Mouse (Mus musculus) bone marrow macrophage, adult 2 months (primary cell): ENCODE measurements around the gene 9930104L06Rik. TPM values are rescaled to one million over a fixed set of nuclear protein-coding genes. Genes with fewer than 3 reads are reported as not detected.
"Not testable (repeated sequence)": the region's sequence is repeated elsewhere in the genome, so short reads cannot be mapped to it uniquely, and the experiment has no call there.

Experiments used
- H3K27ac ChIP-seq: 2 replicates; pipeline ENCODE4 v1.5.1; 2012; ENCODE audit warnings: low read depth, low read length; ENCODE audit not compliant: insufficient read depth
- H3K4me1 ChIP-seq: 2 replicates; pipeline ENCODE4 v1.6.1; 2012; ENCODE audit warnings: low read length; ENCODE audit not compliant: control insufficient read depth, insufficient read depth
- H3K4me3 ChIP-seq: 2 replicates; pipeline ENCODE4 v1.5.1; 2012; ENCODE audit warnings: mild to moderate bottlenecking, low read length, moderate library complexity; ENCODE audit not compliant: insufficient read depth
- CTCF ChIP-seq: IDR thresholded peaks from 2 replicates; pipeline ENCODE4 v1.5.1; 2012; ENCODE audit warnings: low read depth, mild to moderate bottlenecking, low read length, moderate library complexity
- POLR2A ChIP-seq: IDR thresholded peaks from 2 replicates; pipeline ENCODE4 v1.6.1; 2012; ENCODE audit warnings: mild to moderate bottlenecking, low read depth, low read length, borderline replicate concordance
- polyA plus RNA-seq: library from polyadenylated mRNA; stranded (reverse); fragments of >200 nt; gene quantifications from 2 replicates; pipeline ENCODE4 v1.2.4, GENCODE M21; 2012; ENCODE audit not compliant: missing spikeins, insufficient read depth, insufficient read length

The 9930104L06Rik gene
- polyA plus RNA-seq, 1 experiment = 11.2 TPM

DNA sequence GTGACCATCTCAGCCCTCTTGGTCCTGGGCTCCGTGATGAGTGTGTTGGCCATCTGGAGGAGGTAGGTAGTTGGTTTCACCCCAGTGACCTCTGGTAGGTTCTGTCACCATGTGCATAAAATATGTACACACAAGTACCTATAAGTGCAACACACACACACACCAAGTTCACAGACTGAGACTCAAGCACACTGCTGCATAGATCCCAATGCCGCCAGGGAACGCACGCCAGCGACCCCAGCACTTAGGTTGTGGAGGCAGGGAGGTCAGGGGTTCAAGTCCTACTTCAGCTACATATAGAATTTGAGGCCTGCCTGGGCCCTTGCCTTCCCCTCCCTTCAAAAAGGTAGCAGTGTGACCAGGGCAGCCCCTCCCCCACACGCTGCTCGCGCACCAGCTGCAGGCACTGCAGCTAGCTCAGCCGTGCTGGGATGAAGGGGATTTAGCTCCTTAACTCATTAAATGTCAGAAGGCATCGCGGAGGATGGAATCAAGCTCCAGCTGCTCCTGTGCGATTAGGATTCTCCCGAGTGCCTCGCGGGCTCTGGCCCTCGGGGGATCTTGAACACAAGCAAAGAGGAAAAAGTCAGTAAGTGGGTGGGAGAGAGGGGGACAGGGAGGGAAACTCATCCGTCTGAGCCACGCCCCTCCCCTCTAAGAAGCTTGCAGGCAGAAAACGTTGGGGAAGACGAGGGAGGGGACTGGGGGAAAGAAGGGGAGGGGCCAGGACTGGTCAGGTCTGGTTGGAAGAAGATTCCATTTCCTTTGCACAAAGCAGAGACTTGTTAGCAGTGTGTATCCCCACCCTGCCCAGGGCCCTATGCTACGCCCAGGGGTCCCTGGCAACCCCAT lies 30.7 kb upstream of the 9930104L06Rik start:
- TF ChIP-seq POLR2A = no peak
- TF ChIP-seq CTCF = no peak
- Histone ChIP-seq H3K27ac (no peak overlapping the region), H3K4me1 (peaks cover 4% of the 10 kb centered on the region), H3K4me3 (no peak overlapping the region)

GRCm38 (mm10) chr4:124928102-124928501 lies 8.7 kb upstream of the 9930104L06Rik start:
- no peak overlapping the region for H3K27ac ChIP-seq
- H3K4me3 ChIP-seq = no peak overlapping the region

DNA sequence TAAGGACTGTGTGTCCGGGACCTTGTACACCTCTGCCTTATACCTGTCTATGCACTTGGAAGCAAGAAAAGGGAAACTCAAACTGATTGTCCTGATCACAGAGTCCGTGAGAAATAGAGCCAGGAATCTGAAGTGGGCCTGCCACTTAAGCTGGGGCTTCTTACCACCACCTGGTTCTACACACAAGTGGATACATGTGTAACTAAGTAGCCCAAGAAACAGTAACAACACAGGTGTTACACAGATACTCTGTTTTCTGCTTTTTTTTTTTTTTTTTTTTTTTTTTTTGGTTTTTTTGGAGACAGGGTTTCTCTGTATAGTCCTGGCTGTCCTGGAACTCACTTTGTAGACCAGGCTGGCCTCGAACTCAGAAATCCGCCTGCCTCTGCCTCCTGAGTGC lies 2.4 kb downstream of the 9930104L06Rik start, which contains the start of gene Cdca8:
Gene Cdca8 (minus strand): TSS at position 101 of the 400 bp plus-strand sequence.
- not testable (repeated sequence) for H3K4me1 ChIP-seq, H3K27ac ChIP-seq
- H3K4me3 ChIP-seq = 0 out of 2 replicates have a peak within 1 kb of the TSS, but pooled peaks have one; percentile 10

More at GRCm38 (mm10) chr4:124928102-124928501, 8.7 kb upstream of the 9930104L06Rik start:
- H3K4me1 ChIP-seq = peaks cover 26% of the 10 kb centered on the region
- TF ChIP-seq CTCF (no peak), POLR2A (no peak)

DNA sequence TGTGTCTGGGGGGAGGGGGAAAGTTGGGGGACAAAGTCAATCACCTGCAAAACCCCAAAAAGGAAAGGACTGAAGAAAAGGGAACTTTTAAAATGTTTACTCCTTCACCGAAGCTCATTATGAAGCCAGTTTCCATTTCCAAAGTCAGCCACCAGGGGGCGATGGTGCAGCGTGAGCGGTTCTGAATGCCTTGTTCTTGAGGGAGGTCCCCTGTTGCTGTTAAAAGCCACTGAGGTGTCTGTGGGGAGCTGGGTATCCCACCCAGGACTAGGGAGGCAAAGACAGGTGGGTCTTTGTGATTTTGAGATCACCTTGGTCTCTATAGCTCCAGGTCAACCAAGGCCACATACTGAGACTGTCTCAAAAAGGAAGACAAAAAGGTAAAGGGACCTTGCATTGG lies 6.2 kb downstream of the 9930104L06Rik start:
- peaks cover 3% of the 10 kb centered on the region; the same call in 1 of the 2 replicates for H3K4me1 ChIP-seq

GRCm38 (mm10) chr4:124943781-124944180 lies 6.9 kb downstream of the 9930104L06Rik start:
- H3K4me1 ChIP-seq = no peaks in the 10 kb centered on the region
- H3K27ac ChIP-seq = no peak overlapping the region
- no peak overlapping the region for H3K4me3 ChIP-seq
- TF ChIP-seq CTCF (no peak), POLR2A (no peak)

More for the DNA sequence above, 6.2 kb downstream of the 9930104L06Rik start:
- Histone ChIP-seq H3K27ac (no peak overlapping the region), H3K4me3 (no peak overlapping the region)
- TF ChIP-seq CTCF = peak; percentile 87
- TF ChIP-seq POLR2A = no peak

DNA sequence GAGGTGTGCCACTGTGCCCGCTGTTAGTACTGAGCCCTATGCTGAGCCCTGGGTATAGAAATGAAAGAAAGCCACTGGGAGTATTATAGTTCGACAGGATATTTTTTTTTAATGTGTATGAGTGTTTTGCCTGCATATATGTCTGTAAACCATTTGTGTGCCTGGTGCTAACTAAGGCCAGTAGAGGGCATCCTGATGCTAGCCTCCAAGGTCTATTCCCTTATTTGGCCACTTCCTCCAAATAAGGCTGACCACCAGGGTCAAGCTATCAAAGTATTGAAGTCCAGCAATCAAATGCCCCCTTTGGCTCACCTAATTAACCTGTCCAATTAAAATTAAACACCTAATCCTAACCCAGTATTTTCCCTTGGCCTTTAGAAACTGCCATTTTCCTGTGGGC lies 8.1 kb downstream of the 9930104L06Rik start:
- Histone ChIP-seq H3K27ac (no peak overlapping the region), H3K4me1 (no peaks in the 10 kb centered on the region), H3K4me3 (no peak overlapping the region)
- TF ChIP-seq POLR2A = no peak
- TF ChIP-seq CTCF = no peak

DNA sequence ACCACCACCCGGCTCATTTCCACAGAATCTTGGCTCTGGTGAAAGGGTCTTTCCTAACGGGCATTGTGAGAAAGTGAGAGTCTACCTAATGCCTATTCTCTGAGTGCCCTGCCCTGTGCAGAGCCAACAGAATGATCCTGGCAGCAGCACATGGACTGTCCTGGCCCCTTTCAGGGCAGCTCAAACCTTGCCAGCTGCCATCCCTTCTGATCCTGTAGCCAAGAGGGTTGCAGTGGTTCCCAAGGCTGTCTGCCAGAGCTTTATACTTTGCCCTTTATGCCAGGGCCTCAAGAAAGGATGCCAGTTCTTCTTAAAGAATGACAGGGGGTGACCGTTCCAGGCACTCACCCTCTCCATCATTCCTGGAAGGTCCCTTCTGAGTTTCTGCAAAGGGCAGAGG lies 12.6 kb downstream of the 9930104L06Rik start:
- no peak overlapping the region for H3K27ac ChIP-seq
- H3K4me3 ChIP-seq = no peak overlapping the region
- H3K4me1 ChIP-seq = no peaks in the 10 kb centered on the region
- no peak for TF ChIP-seq POLR2A
- TF ChIP-seq CTCF = no peak

- Histone ChIP-seq H3K27ac (no peak overlapping the region), H3K4me1 (no peaks in the 10 kb centered on the region), H3K4me3 (no peak overlapping the region)
- TF ChIP-seq CTCF (no peak), POLR2A (no peak)
Observed at GRCm38 (mm10) chr4:124950181-124951035, 13.6 kb downstream of the 9930104L06Rik start.

DNA sequence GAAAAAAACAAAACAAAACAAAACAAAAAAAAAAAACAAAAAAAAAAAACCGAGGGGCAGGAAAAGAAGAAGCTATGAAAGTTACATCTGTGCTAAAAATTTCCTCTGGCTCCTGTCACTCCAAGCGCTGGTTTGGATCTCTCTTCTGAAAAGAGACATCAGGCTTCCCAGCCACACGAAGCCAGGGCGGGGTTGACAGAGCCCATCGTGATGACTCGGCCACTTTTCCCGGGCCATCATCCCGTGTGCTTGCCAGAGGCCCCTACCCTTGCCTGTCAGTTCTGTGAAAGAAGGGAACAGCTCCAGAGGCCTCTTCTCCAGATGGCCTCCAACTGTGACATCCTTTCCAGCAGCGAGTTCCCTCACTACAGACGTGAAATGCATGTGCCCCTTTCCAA lies 14.2 kb downstream of the 9930104L06Rik start:
- H3K27ac ChIP-seq = no peak overlapping the region
- no peak for TF ChIP-seq CTCF
- no peak for TF ChIP-seq POLR2A
- no peak overlapping the region for H3K4me3 ChIP-seq
- no peaks in the 10 kb centered on the region for H3K4me1 ChIP-seq

- TF ChIP-seq POLR2A (no peak), CTCF (no peak)
Observed at GRCm38 (mm10) chr4:124953546-124953945, 16.7 kb downstream of the 9930104L06Rik start.

More at GRCm38 (mm10) chr4:124953546-124953945, 16.7 kb downstream of the 9930104L06Rik start:
- Histone ChIP-seq H3K4me1 (no peaks in the 10 kb centered on the region), H3K4me3 (no peak overlapping the region), H3K27ac (no peak overlapping the region)
